Mouse (Mus musculus): ENCODE data around the gene Ech1.

The Ech1 gene

DNA sequence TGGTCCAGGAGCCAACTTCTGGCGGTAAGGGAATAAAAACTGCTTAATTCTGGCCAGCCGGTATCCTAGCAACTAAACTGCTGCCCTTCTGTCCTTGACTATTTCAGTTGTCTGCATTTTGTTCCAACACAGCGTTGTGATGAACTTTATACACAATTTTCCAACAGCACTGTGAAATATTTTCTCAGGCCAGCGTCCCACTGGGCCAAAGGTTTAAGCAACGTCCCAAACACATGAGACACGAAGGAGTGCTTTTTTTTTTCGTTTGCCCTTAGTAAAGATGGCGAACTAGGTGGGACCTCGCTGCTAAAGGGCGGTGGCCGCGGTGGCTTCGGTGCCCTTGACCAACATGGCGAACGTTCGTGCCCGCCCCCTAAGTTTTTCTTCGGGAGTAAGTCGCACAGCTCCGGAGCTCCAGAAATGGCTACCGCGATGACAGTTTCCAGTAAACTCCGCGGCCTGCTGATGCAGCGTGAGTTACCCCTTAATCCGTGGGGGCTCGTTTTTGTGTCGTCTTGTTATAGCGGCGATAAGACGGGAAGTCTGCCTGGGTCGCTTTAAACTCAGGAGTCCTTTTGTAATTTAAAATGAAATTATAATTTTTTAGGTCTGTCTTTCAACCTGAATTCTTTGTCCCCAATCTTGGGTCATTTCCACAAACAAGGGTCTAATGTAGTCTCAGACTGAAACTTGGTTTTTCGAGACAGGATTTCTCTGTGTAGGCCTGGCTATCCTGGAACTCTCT is at the start of gene Ech1:
Gene Ech1, plus strand, starts transcription at position 277 of the 745 bp plus-strand sequence.
- peak; percentile 99 for DNase-seq

DNA sequence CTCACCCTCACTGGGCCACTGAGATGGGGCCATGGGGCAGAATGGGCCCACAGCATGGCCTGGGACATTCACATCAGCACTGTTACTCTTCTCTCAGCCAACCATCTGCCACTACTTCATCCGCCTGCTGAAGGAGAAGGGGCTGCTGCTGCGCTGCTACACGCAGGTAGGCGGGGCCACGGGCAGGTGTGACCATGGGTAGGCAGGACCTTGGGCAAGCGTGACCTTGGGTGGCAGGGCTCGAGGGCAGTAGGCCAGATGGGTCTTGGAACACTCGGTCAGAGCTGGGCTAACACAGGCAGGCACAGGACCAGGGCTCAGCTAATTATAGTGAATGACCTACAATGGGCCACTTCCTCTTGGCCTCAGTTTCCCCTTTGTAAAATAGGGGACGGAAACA is 46.2 kb upstream of the Ech1 start:
- no peak for DNase-seq

DNA sequence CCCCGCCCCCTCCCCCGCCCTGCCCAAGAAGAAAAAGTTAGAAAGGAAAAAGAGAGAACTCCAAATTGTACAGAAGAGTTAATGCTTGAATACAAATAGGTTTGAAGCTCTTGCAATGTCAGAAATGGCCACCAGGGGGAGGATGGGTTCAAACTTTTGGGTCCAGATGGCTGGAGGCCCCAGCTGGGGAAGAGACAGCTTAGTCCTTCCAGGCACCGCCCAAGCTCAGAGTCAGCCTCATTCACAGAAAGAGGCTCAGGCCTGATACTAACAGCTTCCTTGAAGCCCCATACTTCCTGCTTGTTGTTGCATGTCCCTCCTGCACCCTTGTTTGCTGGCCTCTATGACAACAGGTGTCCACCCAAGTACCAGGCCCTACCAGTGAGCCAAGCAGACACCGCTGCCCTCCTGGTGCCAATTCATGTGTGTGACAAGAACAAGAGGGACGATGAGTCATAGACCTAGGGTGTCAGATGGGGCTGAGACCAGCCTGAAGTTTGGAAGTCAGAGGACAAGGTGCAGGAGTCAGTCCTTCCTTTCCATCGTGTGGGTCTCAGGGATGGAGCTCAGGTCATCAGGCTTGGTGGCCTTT is 44.9 kb upstream of the Ech1 start:
- peak; percentile 98 for DNase-seq

DNA sequence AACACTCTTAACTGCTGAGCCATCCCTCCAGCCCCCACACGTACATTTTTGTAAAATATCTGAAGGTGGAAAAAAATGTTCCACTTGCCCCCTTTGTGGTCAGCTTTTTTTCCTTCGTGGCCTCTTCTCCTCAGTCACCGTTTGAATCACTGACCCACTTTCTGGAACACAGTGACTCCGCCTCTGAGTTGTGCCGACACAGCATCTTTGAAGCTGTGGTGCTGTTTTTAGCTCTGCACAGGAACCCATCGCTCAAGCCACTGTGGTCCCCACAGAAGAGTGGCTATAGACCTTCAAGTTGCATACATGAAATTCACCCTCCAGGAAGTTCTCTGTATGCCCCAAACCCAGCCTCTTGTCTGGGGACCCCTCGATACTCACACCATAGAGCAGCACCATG is 44.2 kb upstream of the Ech1 start:
- DNase-seq, result peak; percentile 95

DNA sequence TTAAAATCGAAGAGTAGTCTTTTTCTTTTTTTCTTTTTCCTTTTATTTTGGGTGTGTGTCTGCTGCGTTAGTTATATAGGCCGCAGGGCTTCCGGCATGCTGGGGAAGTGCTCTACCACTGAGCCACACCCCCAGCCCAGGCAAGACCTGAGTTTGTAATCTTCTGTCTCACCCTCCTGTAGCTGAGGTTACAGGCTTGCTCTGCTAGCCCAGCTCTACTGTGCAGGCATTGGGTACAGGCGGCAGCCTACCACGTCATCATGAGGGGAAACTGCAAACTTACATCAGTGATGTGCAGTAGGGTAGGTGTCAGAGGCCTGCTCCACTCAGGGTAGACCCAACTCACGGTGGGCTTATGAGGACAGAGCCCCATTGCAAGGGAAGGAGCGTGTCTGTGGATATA is 43.8 kb upstream of the Ech1 start:
- no peak for DNase-seq

DNA sequence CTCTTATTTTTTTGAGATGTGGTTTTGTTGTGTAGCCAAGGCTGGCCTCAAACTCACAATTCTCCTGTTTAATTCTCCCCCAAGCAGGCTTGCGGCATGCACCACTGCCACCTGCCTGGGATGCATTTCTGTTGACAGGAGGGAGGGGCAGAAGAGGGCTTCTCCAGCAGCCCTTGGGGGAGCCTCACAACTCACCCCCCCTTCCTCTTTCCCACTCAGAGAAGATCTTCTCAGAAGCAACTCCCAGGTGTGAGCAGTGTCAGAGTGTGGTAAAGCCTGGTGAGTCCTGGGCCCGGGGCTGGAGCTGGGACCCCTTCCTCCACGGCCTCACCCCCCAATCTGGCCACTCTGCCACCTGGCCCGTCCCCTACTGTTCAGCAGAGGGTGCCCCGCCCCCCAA is 39.9 kb upstream of the Ech1 start:
- DNase-seq, result no peak

DNA sequence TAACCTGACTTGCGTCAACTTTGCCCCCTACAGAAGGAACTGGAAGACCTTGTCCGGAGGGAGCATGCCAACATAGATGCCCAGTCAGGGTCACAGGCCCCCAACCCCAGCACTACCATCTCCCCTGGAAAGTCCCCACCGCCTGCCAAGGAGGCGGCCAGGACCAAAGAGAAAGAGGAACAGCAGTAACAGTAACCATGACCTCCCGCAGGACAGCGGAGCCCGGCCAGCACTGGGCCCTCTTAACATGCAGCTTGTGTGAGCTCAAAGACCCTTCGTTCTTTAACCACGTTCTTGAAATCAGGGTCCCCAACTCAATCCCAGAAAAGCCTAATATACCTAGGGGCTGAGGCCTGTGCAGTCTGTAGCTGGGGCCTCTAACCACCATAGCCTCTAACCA is 37.1 kb upstream of the Ech1 start:
- no peak for DNase-seq

DNA sequence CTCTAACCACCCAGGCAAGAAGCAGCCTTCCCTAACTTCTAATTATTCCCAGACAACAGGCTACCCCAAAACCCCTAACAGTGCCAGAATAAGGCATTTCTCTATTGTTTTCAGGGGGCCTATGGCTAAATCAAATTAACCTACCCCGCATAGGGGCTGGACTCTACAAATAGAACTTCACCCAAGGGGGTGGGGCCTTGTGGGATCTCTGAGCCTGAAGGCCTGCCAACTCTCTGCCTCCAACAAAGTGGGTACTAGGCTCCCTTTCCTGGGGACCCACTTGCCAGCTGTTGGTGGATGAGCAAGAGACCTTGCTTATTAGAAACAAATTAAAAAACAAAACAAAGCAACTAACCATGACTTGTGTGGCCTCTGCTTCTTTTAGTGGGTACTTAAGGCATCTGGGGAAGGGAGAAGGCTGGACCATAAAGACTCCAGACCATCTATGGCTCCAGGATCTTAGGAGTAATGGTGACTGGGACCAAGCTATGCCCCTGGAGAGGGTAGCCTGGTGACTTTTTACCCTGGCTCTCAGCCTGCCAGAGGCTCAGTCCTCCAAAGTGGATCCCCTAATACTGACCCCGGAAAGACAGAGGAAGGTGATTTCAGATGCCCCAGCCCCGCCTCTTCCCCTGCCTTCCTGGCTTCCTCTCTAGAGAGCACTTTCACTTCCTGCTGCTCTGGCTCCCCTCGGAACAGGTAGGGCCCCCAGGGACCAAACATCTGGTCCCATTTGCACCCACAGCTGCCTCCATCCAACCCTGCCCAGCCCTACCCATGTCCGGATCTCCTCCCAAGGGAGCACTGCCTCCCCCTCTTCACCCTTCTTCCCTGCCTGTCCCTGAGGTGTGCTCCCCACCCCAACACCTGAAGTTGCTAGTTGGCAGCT is 36.5 kb upstream of the Ech1 start, which contains the start of gene Rinl:
Gene Rinl, plus strand, starts transcription at position 663 of the 889 bp plus-strand sequence.
- peak; percentile 96 for DNase-seq

DNA sequence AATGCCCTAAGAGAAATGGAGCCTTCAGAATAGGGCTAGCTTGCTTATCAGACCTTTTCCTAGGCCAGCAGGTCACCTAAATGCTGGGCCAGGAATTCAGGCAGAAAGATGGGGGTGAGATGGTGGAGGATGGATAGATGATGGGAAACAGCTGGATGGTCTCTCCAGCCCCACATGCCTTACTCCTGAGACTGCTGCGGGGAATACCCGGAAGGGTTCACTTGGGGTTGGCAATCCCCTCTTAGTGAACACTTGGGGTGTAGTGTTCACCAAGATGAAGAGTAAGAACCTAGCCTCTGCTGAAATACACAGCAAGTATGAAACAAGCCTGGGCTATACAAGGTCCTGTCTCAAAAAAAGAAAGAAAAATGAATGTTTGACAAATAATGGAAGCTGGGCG is 35.8 kb upstream of the Ech1 start:
- no peak for DNase-seq

GRCm38 (mm10) chr7:28790066-28790806 is 34.8 kb upstream of the Ech1 start:
- DNase-seq, result no peak

GRCm38 (mm10) chr7:28791706-28792105 is 33.3 kb upstream of the Ech1 start:
- DNase-seq, result no peak

DNA sequence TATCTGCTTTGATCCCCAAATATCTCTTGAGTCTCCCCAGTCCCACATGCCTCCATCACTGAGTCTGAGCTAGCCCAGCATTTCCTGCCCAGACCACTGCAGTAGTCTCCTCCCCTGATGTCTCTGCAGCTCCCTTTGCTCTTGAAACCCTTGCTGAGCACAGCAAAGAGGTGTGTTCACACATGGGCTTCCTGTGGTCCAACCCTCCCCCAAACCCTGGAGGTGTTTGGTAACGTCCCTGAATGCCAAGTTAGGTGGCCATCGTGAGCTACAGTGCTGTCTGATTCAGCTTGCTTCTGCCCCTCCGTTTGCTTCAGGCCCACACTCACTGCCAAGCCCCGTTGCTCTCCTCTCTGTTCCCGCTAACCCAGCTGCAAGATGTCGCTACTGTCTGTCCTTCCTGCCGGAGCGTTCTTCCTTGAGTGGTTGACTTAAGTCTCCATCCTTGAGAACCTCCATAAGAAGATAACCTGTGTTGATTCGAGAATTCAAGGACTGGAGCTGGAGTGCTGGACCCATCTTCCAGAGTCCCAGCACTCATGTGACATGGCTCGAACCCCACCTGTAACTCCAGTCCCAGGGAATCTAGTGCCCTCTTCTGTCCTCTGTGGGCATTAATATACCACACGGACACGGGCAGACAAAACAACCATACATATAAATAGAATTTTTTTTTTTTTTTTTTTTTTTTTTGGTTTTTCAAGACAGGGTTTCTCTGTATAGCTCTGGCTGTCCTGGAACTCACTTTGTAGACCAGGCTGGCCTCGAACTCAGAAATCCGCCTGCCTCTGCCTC is 32.4 kb upstream of the Ech1 start:
- DNase-seq, result no peak

GRCm38 (mm10) chr7:28793834-28794233 is 31.2 kb upstream of the Ech1 start:
- no peak for DNase-seq

GRCm38 (mm10) chr7:28794496-28794895 is 30.5 kb upstream of the Ech1 start:
- DNase-seq, result no peak

GRCm38 (mm10) chr7:28795832-28796231 is 29.2 kb upstream of the Ech1 start:
- peak; percentile 96 for DNase-seq

DNA sequence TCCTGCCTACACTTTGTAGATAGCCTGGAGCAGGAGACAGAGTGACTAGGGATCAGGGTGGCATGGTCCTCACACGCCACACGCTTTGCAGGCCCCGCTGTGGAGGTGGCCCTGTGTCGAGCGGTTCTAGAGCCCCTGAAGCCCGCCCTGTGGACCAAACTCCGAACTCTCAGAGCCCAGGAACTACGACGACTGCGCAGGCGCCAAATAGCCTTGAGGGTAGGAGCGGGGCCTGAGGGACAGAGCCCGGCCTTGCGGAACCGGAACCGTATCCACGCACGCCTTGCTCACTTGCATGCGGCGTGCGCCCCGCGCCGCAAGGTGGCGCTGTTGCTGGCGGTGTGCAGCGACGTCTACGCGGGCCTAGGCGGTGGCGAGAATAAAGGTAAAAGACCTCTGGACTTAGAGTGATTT is 28.4 kb upstream of the Ech1 start:
- DNase-seq, result peak; percentile 99

GRCm38 (mm10) chr7:28799994-28800393 is 25.0 kb upstream of the Ech1 start:
- DNase-seq, result no peak

DNA sequence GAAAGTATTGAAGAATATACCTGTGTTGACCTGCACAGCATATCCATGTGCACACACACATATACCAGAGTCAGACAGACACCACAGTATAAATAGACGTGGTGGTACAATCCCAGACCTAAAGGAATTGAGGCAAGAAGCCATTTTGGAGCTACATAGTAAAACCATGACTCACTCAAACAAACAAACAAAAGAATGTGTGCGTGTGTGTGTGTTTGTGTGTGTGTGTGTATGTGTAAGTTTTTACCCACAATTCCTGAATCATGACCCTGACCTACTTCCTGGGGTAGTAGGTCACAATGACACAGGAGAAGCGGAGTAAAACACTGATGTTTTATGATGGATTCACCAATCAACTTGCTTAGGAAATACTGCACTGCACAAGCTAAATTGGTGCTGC is 23.6 kb upstream of the Ech1 start:
- no peak for DNase-seq

DNA sequence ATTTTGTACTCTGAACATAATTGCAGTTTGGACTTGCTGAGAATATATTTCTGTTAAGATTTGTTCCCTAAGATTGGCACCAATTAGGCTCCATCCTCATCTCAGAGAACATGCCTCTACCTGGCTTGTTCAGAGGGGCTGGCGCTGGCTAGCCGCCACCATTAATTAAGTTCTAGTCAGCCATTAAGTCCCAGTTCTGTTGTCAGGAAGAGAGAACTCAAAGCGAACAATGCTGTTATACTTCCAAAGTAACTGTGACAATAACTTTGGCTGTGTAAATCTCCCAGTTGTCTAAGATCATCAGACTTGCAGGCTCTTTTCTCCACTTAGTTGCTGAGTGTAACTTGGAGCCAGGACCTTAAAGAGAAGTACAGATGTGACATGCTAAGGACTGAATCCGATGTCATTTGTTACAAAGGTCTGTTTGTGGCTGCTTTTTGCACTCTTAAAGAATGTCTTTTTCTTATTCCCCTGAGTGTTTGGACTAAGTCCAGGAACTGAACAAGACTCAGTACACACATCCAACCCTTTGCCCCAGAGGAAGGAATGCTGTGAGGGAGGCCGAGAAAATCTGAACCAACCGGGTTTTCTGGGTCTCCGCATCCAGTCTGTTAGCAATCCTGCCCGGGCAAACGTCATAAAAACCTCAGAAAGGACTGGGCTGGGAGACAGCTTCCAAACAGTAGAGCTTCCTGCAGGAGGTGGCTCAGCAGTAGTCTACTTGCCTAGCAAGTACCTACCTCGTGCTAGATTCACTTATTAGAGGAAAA is 22.9 kb upstream of the Ech1 start:
- DNase-seq, result peak; percentile 96

- DNase-seq, result peak; percentile 97
Measured at GRCm38 (mm10) chr7:28802846-28803588, 22.0 kb upstream of the Ech1 start.

DNA sequence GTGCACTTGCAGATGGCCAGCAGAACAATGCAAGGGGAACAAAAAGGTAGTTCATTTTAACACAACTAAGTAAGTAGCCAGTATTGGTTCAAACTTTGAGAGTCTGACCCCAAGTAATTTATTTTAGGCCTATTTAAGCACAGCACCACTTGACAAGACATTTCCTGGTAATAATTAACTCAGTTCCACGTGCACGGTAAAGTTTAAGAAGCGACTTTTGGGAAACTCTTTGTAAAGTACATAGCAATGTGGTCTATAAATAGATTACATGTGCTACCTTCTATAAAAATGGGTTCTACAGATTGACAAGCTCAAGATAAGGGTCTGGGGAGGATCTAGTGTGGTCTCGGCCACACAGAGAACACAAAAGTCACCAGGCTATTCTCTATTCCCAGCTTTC is 21.3 kb upstream of the Ech1 start:
- DNase-seq, result no peak

Data from heart, adult 11 months (tissue).